Mouse (Mus musculus) layer of hippocampus, adult 8-10 months (tissue): ENCODE results near the gene Gm16503. TPM values are rescaled to one million over a fixed set of nuclear protein-coding genes. Genes with fewer than 3 reads are reported as not detected.
"Not testable (repeated sequence)": the region's sequence is repeated elsewhere in the genome, so short reads cannot be mapped to it uniquely, and the experiment has no call there.

Source experiments
- DNase-seq, 2 experiments: peaks; one replicate each; pipeline ENCODE4 v3.0.0; 2022; ENCODE audit warnings: low spot score in 2 of 2
- total RNA-seq, 4 experiments: library from RNA; stranded (reverse); gene quantifications; 2 replicates each; pipeline ENCODE4 v1.2.4; 2022

Gm16503 gene
- under 1 TPM; 0.25 to 0.37 (median 0.32) TPM for total RNA-seq

- DNase-seq = not testable (repeated sequence)
These were observed at the start of gene Gm16503 for GRCm38 (mm10) chr4:147539918-147540317. Gene Gm16503 (plus strand): TSS chr4:147540218.

- DNase-seq = not testable (repeated sequence)
These were observed 47.9 kb upstream of the Gm16503 start, which contains the start of gene Zfp982 for GRCm38 (mm10) chr4:147492117-147492516. Gene Zfp982 (plus strand): TSS chr4:147492417.

- not testable (repeated sequence) for DNase-seq
These were observed 41.0 kb upstream of the Gm16503 start for GRCm38 (mm10) chr4:147498772-147499613.

GRCm38 (mm10) chr4:147509174-147509573, 30.8 kb upstream of the Gm16503 start:
- no peak for DNase-seq

GRCm38 (mm10) chr4:147518981-147519380, 21.0 kb upstream of the Gm16503 start:
- DNase-seq = no peak

- DNase-seq = no peak
These were observed 19.9 kb upstream of the Gm16503 start for GRCm38 (mm10) chr4:147520100-147520499.

GRCm38 (mm10) chr4:147525125-147525524, 14.9 kb upstream of the Gm16503 start:
- DNase-seq = no peak

GRCm38 (mm10) chr4:147530366-147530765, 9.7 kb upstream of the Gm16503 start:
- DNase-seq = no peak

- DNase-seq = not testable (repeated sequence)
These were observed 4.1 kb upstream of the Gm16503 start for GRCm38 (mm10) chr4:147535916-147536315.

GRCm38 (mm10) chr4:147537702-147538101, 2.3 kb upstream of the Gm16503 start:
- DNase-seq = no peak

- DNase-seq = no peak
These were observed 1.1 kb downstream of the Gm16503 start for GRCm38 (mm10) chr4:147541105-147541504.

GRCm38 (mm10) chr4:147553071-147553470, 13.1 kb downstream of the Gm16503 start, which contains the start of gene Zfp985:
Gene Zfp985 (plus strand): TSS chr4:147553277.
- DNase-seq = not testable (repeated sequence)

GRCm38 (mm10) chr4:147554361-147554760, 14.3 kb downstream of the Gm16503 start:
- DNase-seq = not testable (repeated sequence)

- not testable (repeated sequence) for DNase-seq
These were observed 16.9 kb downstream of the Gm16503 start for GRCm38 (mm10) chr4:147556921-147557320.

GRCm38 (mm10) chr4:147558011-147558410, 18.0 kb downstream of the Gm16503 start:
- DNase-seq = not testable (repeated sequence)

GRCm38 (mm10) chr4:147559096-147559495, 19.1 kb downstream of the Gm16503 start:
- DNase-seq = not testable (repeated sequence)

- no peak for DNase-seq
These were observed 25.6 kb downstream of the Gm16503 start for GRCm38 (mm10) chr4:147565426-147566220.

GRCm38 (mm10) chr4:147571156-147571555, 31.1 kb downstream of the Gm16503 start:
- DNase-seq = not testable (repeated sequence)

GRCm38 (mm10) chr4:147579371-147579770, 39.4 kb downstream of the Gm16503 start:
- not testable (repeated sequence) for DNase-seq

GRCm38 (mm10) chr4:147586511-147587473, 46.8 kb downstream of the Gm16503 start:
- no peak for DNase-seq
